Mouse (Mus musculus) lung, adult 2 months (tissue): ENCODE data around the gene Micall1. TPM values are rescaled to one million over a fixed set of nuclear protein-coding genes. Genes with fewer than 3 reads are reported as not detected.

Experiments
- DNase-seq: peaks from one replicate; pipeline ENCODE4 v3.0.0; 2022
- H3K4me1 ChIP-seq: fragments of 200-500 bp; 2 replicates; pipeline ENCODE4 v1.6.1; 2011; ENCODE audit warnings: low read length; ENCODE audit not compliant: control insufficient read depth, insufficient read depth
- H3K4me3 ChIP-seq: fragments of 200-500 bp; replicated peaks from 2 replicates; pipeline ENCODE3; 2011; ENCODE audit warnings: low read depth, mild to moderate bottlenecking, control low read depth, low read length; ENCODE audit errors: extremely low read depth
- CTCF ChIP-seq: fragments of 200-500 bp; IDR thresholded peaks from 2 replicates; pipeline ENCODE4 v1.5.1; 2011; ENCODE audit warnings: mild to moderate bottlenecking, low read length, control low read depth; ENCODE audit not compliant: insufficient read depth
- POLR2A ChIP-seq: fragments of 200-500 bp; IDR thresholded peaks from 2 replicates; pipeline ENCODE4 v1.6.1; 2011; ENCODE audit warnings: low read depth, mild to moderate bottlenecking, control low read depth, low read length, borderline replicate concordance; ENCODE audit errors: extremely low read depth
- WGBS: fragments of 180-500 bp; shearing (Covaris S2); methylation state at CpG from one replicate; pipeline ENCODE4 v1.1.7; 2018; 5-methylcytosine and 5-hydroxymethylcytosine counted together
- polyA plus RNA-seq: library from polyadenylated mRNA; depleted of rRNA; stranded (reverse); fragments of >200 nt; gene quantifications from 2 replicates; pipeline ENCODE4 v1.2.3, GENCODE M21; 2012; rRNA removed

Gene Micall1
- polyA plus RNA-seq, 1 experiment = 31.9 TPM

DNA sequence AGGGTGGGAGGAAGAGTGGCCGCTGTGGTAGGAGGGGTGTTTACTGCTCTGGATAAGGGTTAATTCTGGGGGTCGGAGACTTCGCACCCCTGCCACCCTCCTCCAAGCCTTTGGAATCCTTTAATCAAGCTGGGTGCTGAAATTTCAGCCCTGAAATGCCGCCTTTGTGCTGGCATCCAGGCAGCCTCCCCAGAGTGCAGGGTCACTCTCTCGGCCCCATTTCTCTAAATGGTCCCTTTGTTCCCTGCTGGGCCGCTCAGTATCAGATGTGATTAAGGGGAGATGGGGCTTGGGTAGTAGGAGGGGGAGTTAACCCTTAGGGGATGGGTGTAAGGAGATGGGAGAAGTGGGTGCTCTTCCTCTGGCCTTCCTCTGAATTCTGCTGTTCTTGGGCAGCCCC, 44.0 kb downstream of the Micall1 start:
- no peak for DNase-seq
- no peak for TF ChIP-seq POLR2A
- no peak for TF ChIP-seq CTCF
- no peak overlapping the region for H3K4me3 ChIP-seq
- no peaks in the 10 kb centered on the region for H3K4me1 ChIP-seq
- 69% methylated on average over 6 of the region's 6 CpGs for WGBS

DNA sequence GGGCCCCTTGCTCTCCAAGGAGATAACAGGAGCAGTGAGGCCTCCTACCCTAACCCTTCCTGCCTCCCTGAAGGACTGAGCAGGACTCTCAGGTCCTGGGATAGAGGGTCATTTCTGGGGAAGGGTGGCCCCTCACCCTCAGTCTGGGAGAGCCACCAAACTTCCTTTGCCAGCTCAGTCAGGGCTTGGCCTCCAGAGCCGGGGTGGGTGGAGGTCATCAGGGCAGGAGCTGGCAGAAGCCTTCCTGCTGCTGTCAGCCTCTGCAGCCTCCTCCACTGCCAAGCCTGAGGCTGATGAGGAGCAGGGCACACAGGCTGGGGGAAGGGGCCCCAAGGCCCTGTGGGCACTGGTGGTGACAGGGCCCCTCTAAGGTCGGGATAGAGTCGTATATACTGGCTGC, 46.9 kb downstream of the Micall1 start:
- Histone ChIP-seq H3K4me3 (no peak overlapping the region), H3K4me1 (no peaks in the 10 kb centered on the region)
- no peak for DNase-seq
- 31% methylated on average over 3 of the region's 3 CpGs for WGBS
- TF ChIP-seq CTCF = no peak
- no peak for TF ChIP-seq POLR2A

DNA sequence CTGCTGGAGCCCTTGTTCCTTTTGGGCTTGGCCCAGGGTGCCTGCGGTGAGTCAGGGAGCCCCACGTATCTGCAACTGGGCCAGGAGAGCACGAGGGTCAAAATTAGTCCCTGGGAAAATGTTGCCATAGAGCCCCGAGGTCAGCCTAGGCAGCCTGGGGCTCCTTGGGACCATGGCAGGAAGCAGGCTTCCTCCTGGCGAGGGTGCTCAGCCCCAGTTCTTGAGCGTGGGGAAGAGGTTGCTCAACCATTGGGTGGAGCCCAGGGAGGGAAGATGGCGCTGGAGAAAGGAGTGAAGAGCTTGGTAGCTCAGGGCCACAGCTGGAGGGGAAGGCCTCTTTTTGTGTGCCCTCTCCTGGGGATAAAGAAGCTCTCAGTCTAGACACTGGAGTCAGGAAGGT, 53.6 kb downstream of the Micall1 start:
- no peak for DNase-seq
- H3K4me1 ChIP-seq = no peaks in the 10 kb centered on the region
- TF ChIP-seq CTCF = no peak
- no peak for TF ChIP-seq POLR2A
- no peak overlapping the region for H3K4me3 ChIP-seq
- 61% methylated on average over 7 of the region's 7 CpGs for WGBS

DNA sequence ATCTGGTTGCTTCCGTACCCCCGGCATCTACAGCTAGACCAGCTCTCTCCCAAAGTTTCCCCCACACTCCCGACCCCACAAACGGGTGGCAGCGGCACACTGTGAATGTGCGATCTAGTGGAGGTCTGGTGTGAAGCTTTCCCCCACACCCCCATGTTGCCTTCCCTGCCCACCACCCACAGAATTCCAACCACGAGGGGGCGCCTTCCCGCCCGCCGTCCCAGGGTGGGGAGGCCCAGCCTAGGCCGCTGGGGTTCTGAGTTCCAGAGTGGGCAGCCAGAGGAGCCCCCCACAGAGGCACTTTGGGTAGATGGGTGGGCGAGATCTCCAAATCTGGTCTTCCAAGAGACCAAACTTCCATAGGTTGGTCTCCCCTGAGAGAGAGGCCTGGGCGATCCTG, 54.1 kb downstream of the Micall1 start:
- H3K4me1 ChIP-seq = no peaks in the 10 kb centered on the region
- H3K4me3 ChIP-seq = no peak overlapping the region
- WGBS = 42% methylated on average over 14 of the region's 14 CpGs
- TF ChIP-seq POLR2A (no peak), CTCF (no peak)
- no peak for DNase-seq

DNA sequence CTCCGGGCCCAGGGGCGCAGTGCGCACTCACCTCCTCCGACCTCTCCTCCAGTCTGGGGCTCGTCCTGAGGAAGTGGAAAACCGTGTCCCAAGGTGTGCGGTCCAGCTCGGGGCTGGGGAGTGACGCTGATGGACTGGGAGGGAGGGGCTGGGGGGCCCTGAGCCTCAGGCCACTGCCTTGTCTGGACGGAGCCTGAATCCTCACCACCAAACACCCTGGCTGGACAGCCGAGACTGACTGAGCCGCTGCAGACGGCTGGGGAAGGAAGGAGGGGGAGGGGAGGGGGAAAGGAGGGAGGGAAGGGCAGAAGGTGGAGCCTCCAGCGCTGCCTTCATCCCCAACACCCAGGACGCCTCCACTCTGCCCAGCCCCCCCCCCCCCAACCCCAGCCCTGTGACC, 55.6 kb downstream of the Micall1 start:
- TF ChIP-seq CTCF = no peak
- no peak for TF ChIP-seq POLR2A
- DNase-seq = no peak
- Histone ChIP-seq H3K4me1 (no peaks in the 10 kb centered on the region), H3K4me3 (no peak overlapping the region)
- 12% methylated on average over 14 of the region's 15 CpGs for WGBS

DNA sequence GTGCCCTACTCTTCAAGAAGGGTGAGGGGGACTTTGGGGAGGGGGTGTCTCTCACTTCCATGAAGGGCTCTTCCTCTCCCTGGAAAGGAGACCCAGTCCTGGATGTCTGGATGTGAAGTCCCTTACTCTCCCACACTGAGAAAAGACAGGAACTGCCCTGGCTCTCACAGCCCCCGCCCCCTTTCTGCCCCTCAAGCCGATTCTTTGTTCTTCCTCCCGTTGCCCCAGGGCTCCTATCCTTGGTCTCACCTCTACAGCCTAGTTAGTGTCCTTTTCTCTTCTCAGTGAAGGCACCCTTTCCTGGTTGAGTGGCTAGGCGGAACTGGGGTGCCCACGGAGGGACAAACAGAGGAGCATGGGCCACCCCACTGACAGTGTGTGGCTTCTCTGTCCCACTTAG, 56.4 kb downstream of the Micall1 start, which contains the start of gene Sox10:
Gene Sox10 (minus strand): TSS at position 101 of the 400 bp plus-strand sequence.
- Histone ChIP-seq H3K4me1 (no peaks in the 10 kb centered on the region), H3K4me3 (no peak within 1 kb of the TSS)
- TF ChIP-seq POLR2A = no peak
- no peak for TF ChIP-seq CTCF
- no peak for DNase-seq
- 66% methylated on average over 5 of the region's 5 CpGs for WGBS

DNA sequence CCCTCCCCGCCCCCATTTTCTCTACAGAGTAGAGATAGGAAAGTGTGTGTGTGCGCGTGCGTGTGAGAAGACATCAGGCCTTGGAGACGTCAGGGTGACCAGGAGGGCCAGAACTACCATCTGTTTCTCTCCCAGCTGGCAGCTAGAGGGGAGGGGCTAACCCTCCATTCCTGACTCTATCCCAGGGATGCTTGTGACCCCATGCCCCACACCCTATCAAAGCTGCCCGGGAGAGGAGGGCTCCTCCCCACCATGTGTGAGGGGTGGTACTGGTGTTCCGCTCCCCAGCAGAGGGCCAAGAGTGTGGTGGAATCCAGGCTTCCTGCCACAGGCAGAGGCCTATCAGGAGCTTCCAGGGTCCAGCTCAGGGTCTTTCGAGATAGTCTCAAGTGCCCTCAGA, 58.0 kb downstream of the Micall1 start:
- no peaks in the 10 kb centered on the region for H3K4me1 ChIP-seq
- no peak for DNase-seq
- 60% methylated on average over 8 of the region's 8 CpGs for WGBS
- TF ChIP-seq CTCF (no peak), POLR2A (no peak)
- H3K4me3 ChIP-seq = no peak overlapping the region

DNA sequence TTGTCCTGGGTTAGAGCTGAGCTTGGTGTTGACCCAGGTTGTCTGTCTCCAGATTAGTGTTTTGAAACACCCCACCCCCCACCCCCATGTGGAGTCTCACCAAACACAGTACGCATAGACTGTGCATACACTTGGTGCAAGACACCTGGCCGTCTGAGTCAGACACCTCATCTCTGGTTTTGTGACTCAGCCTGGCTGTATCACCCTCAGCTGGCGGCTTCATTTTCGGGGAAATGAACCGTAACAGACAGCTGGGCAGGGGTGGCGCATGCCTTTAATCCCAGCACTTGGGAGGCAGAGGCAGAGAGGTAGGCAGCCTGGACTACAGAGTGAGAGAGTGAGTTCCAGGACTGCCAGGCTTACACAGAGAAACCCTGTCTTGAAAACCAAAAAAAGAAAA, 68.2 kb downstream of the Micall1 start:
- DNase-seq = no peak
- TF ChIP-seq POLR2A (no peak), CTCF (no peak)
- 75% methylated on average over 6 of the region's 6 CpGs for WGBS

DNA sequence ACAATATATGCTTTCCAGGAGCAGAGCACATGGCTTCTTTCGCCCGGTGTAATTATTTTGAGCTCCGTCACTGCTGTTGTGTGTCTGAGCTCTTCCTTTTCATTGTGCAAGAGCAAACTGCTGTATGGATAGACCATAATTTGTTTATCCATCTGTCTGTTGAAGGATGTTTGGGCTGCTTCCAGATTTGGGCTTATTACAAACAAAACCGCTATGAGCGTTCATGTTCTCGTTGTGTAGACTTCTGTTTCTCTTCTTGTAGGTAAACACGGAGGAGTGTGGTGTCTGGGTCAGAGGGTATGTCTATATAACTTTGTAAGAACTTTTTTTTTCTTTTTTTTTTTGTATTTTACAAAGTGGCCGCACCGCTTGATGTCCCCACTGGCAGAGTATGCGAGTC, 76.5 kb downstream of the Micall1 start:
- DNase-seq = no peak
- Histone ChIP-seq H3K4me3 (no peak overlapping the region), H3K4me1 (no peaks in the 10 kb centered on the region)
- no peak for TF ChIP-seq CTCF
- no peak for TF ChIP-seq POLR2A
- 31% methylated on average over 10 of the region's 10 CpGs for WGBS

More for the DNA sequence above, 68.2 kb downstream of the Micall1 start:
- H3K4me1 ChIP-seq = no peaks in the 10 kb centered on the region
- H3K4me3 ChIP-seq = no peak overlapping the region

Other genes starting within 250 kb of the Micall1 start
- 113 and 121 TPM in 2 replicates for gene Gga1, start 231.7 kb upstream of the Micall1 start, polyA plus RNA-seq
- gene Gm49510, start 209.2 kb upstream of the Micall1 start, polyA plus RNA-seq = 0.04 TPM in 1 of 2 replicates, not detected in the other
- gene Sh3bp1, start 209.1 kb upstream of the Micall1 start, polyA plus RNA-seq = 77.8 and 92.6 TPM in 2 replicates
- gene Pdxp, start 195.0 kb upstream of the Micall1 start, polyA plus RNA-seq = 3.5 and 4.2 TPM in 2 replicates
- gene Lgals1, start 182.2 kb upstream of the Micall1 start, polyA plus RNA-seq = 250 and 251 TPM in 2 replicates
- gene Nol12, start 174.0 kb upstream of the Micall1 start, polyA plus RNA-seq = 15.2 and 16.4 TPM in 2 replicates
- gene Triobp, start 161.2 kb upstream of the Micall1 start, polyA plus RNA-seq = 49.6 and 56.3 TPM in 2 replicates
- 92.0 and 112 TPM in 2 replicates for gene H1f0, start 80.4 kb upstream of the Micall1 start, polyA plus RNA-seq
- gene Galr3, start 67.0 kb upstream of the Micall1 start, polyA plus RNA-seq = 1.3 and 1.8 TPM in 2 replicates
- gene Ankrd54, start 46.0 kb upstream of the Micall1 start, polyA plus RNA-seq = 60.7 and 67.3 TPM in 2 replicates
- gene Eif3l, start 33.7 kb upstream of the Micall1 start, polyA plus RNA-seq = 81.2 and 105 TPM in 2 replicates
- gene Polr2f, start 32.1 kb downstream of the Micall1 start, polyA plus RNA-seq = 35.2 and 38.9 TPM in 2 replicates
- 20.1 and 20.8 TPM in 2 replicates for gene 1700088E04Rik, start 32.4 kb downstream of the Micall1 start, polyA plus RNA-seq
- 1.4 and 3.6 TPM in 2 replicates for gene Sox10, start 56.3 kb downstream of the Micall1 start, polyA plus RNA-seq
- gene Pick1, start 120.3 kb downstream of the Micall1 start, polyA plus RNA-seq = 21.2 and 25.9 TPM in 2 replicates
- gene Gm49486, start 120.5 kb downstream of the Micall1 start, polyA plus RNA-seq = 0.11 and 0.22 TPM in 2 replicates
- 0.37 and 0.52 TPM in 2 replicates for gene Slc16a8, start 145.9 kb downstream of the Micall1 start, polyA plus RNA-seq
- 2.1 and 2.6 TPM in 2 replicates for gene Baiap2l2, start 176.6 kb downstream of the Micall1 start, polyA plus RNA-seq
- 25.9 and 26.1 TPM in 2 replicates for gene Pla2g6, start 219.5 kb downstream of the Micall1 start, polyA plus RNA-seq
- 12.1 and 21.0 TPM in 2 replicates for gene Maff, start 237.7 kb downstream of the Micall1 start, polyA plus RNA-seq